Mouse (Mus musculus) CH12.LX (cell line): ENCODE results near the gene Pla2g12b. TPM values are rescaled to one million over a fixed set of nuclear protein-coding genes. Genes with fewer than 3 reads are reported as not detected.

Experiments
- DNase-seq: peaks from one replicate; pipeline ENCODE4 v3.0.0-alpha.2; 2013; ENCODE audit errors: extremely low read depth
- H3K27ac ChIP-seq: 2 replicates; pipeline ENCODE4 v1.5.1; 2012; ENCODE audit warnings: low read depth, mild to moderate bottlenecking, control low read depth, moderate library complexity; ENCODE audit not compliant: insufficient read depth
- H3K27me3 ChIP-seq: replicated peaks from 2 replicates; pipeline ENCODE3; 2012; ENCODE audit warnings: inconsistent platforms
- H3K36me3 ChIP-seq, 2 experiments: replicated peaks in 1 of 2; 2 replicates each; pipeline versions ENCODE3 to v1.6.1; 2012; ENCODE audit warnings: inconsistent platforms in 1 of 2, low read length in 1 of 2, mild to moderate bottlenecking in 1 of 2, mixed read lengths in 1 of 2, moderate library complexity in 1 of 2; ENCODE audit not compliant: control insufficient read depth in 1 of 2, insufficient read depth in 1 of 2
- H3K4me1 ChIP-seq, 2 experiments: 2 replicates each; pipeline ENCODE4 v1.6.1; 2012; ENCODE audit warnings: inconsistent platforms in 1 of 2, moderate library complexity in 1 of 2; ENCODE audit not compliant: insufficient read depth in 2 of 2, control insufficient read depth in 1 of 2
- H3K4me2 ChIP-seq: 2 replicates; pipeline ENCODE4 v1.6.1; 2012; ENCODE audit warnings: low read depth, mild to moderate bottlenecking, control low read depth; ENCODE audit not compliant: poor library complexity, insufficient read depth, severe bottlenecking
- H3K4me3 ChIP-seq, 3 experiments: fragments of 150-350 bp in 1 of 3; sonication (generic) in 1 of 3; replicated peaks in 1 of 3; 2 replicates each; pipeline versions ENCODE3 to v1.5.1; 2011 to 2012; ENCODE audit warnings: low read depth in 2 of 3, low read length in 2 of 3, mild to moderate bottlenecking in 2 of 3, moderate library complexity in 2 of 3, control low read depth in 1 of 3, improper control_type of control experiment in 1 of 3, inconsistent platforms in 1 of 3, mixed read lengths in 1 of 3; ENCODE audit not compliant: poor library complexity in 1 of 3
- H3K79me2 ChIP-seq: replicated peaks from 2 replicates; pipeline ENCODE4 v1.6.1; 2012; ENCODE audit warnings: mild to moderate bottlenecking, moderate library complexity; ENCODE audit not compliant: control insufficient read depth, poor library complexity, insufficient read depth, severe bottlenecking; ENCODE audit errors: extremely low read depth
- H3K9ac ChIP-seq: 2 replicates; pipeline ENCODE4 v1.6.1; 2012; ENCODE audit warnings: low read depth, mild to moderate bottlenecking, control low read depth, moderate library complexity; ENCODE audit not compliant: insufficient read depth
- H3K9me3 ChIP-seq: replicated peaks from 2 replicates; pipeline ENCODE3; 2012; ENCODE audit warnings: low read length, inconsistent platforms, mixed read lengths
- MAFK ChIP-seq: IDR thresholded peaks from 2 replicates; pipeline ENCODE4 v1.6.1; 2011; ENCODE audit warnings: low read length, improper control_type of control experiment; ENCODE audit not compliant: insufficient replicate concordance
- MAZ ChIP-seq: IDR thresholded peaks from 2 replicates; pipeline ENCODE4 v1.6.1; 2012; ENCODE audit warnings: low read depth, mild to moderate bottlenecking, inconsistent platforms, low read length, improper control_type of control experiment, moderate library complexity
- MXI1 ChIP-seq: IDR thresholded peaks from 2 replicates; pipeline ENCODE4 v1.6.1; 2011; ENCODE audit warnings: mild to moderate bottlenecking, low read depth, low read length, improper control_type of control experiment
- PAX5 ChIP-seq: IDR thresholded peaks from 2 replicates; pipeline ENCODE4 v1.6.1; 2012; ENCODE audit warnings: low read length, inconsistent platforms, mixed read lengths
- ZC3H11A ChIP-seq: IDR thresholded peaks from 2 replicates; pipeline ENCODE4 v1.6.1; 2012; ENCODE audit warnings: low read depth, mild to moderate bottlenecking, inconsistent platforms, low read length, improper control_type of control experiment
- ZMIZ1 ChIP-seq: IDR thresholded peaks from 2 replicates; pipeline ENCODE4 v1.6.1; 2012; ENCODE audit warnings: low read depth, mild to moderate bottlenecking, inconsistent platforms, low read length, improper control_type of control experiment
- dilution Hi-C: fragments of 300-500 bp; cut with MboI; formaldehyde crosslinking; loops from 2 replicates; pipeline ENCODE4 v1.14.3; 2020; ENCODE audit warnings: low sequenced_read_pairs; ENCODE audit not compliant: extremely low pct_unique_long_range_greater_than_20kb, extremely low pct_ligation_motif_present
- in situ Hi-C: fragments of 300-500 bp; cut with MboI; formaldehyde crosslinking; loops from 3 replicates; pipeline ENCODE4 v1.14.3; 2019; ENCODE audit warnings: low sequenced_read_pairs, low pct_ligation_motif_present, low pct_unique_long_range_greater_than_20kb, mixed read lengths
- polyA plus RNA-seq: library from polyadenylated mRNA; unstranded; fragments of >175 nt; gene quantifications from 2 replicates; pipeline ENCODE4 v1.2.1, GENCODE M21; 2012; ENCODE audit warnings: low read depth; ENCODE audit not compliant: insufficient read length
- total RNA-seq, 2 experiments: library from RNA; depleted of rRNA; stranded (reverse); fragments of 300-350 nt in 1 of 2; fragments of >200 nt in 1 of 2; gene quantifications; 2 replicates each; pipeline ENCODE4 v1.2.3; 2012 to 2014

Pla2g12b gene
- total RNA-seq (2012; rRNA removed) (not detected in 2 replicates), total RNA-seq (2014; rRNA removed) (not detected in 2 replicates), polyA plus RNA-seq (not detected in 2 replicates)

GRCm38 (mm10) chr10:59402899-59403792, at the start of gene Pla2g12b:
Pla2g12b (plus strand) TSS chr10:59403660.
- H3K4me3 ChIP-seq, result no peak within 1 kb of the TSS
- no peaks in the 10 kb centered on the region for H3K79me2 ChIP-seq
- TF ChIP-seq MAFK (no peak), MAZ (no peak), MXI1 (no peak)
- no peak within 1 kb of the TSS for H3K9ac ChIP-seq
- H3K27me3 ChIP-seq, result no peaks in the 10 kb centered on the region
- in situ Hi-C loops, result no loop called here
- H3K36me3 ChIP-seq, result no peaks in the 10 kb centered on the region
- H3K4me1 ChIP-seq, result peaks cover 0 to 5% of the 10 kb centered on the region in 2 experiments; a peak in 2 of 4 replicates
- no peaks in the 10 kb centered on the region for H3K9me3 ChIP-seq
- H3K27ac ChIP-seq, result no peak within 1 kb of the TSS
- dilution Hi-C loops, result no loop called here
- DNase-seq, result no peak
- H3K4me2 ChIP-seq, result no peak within 1 kb of the TSS

- dilution Hi-C loops, result no loop called here
- in situ Hi-C loops, result no loop called here
- Histone ChIP-seq H3K27ac (no peak overlapping the region), H3K4me1 (peaks cover 0 to 3% of the 10 kb centered on the region in 2 experiments; a peak in 1 of 4 replicates), H3K4me3 (no peak overlapping the region), H3K4me2 (no peak overlapping the region), H3K27me3 (no peaks in the 10 kb centered on the region), H3K79me2 (no peaks in the 10 kb centered on the region), H3K9ac (no peak overlapping the region), H3K9me3 (no peaks in the 10 kb centered on the region), H3K36me3 (peaks cover 44 to 77% of the 10 kb centered on the region in 2 experiments)
- no peak for DNase-seq
- TF ChIP-seq ZMIZ1, result no peak
Observed at GRCm38 (mm10) chr10:59354120-59354519, 49.3 kb upstream of the Pla2g12b start.

GRCm38 (mm10) chr10:59355020-59355419, 48.4 kb upstream of the Pla2g12b start:
- Histone ChIP-seq H3K79me2 (no peaks in the 10 kb centered on the region), H3K4me1 (peaks cover 0 to 3% of the 10 kb centered on the region in 2 experiments; a peak in 1 of 4 replicates), H3K27ac (no peak overlapping the region), H3K9me3 (no peaks in the 10 kb centered on the region), H3K4me2 (no peak overlapping the region), H3K36me3 (peaks cover 41 to 78% of the 10 kb centered on the region in 2 experiments), H3K4me3 (no peak overlapping the region)
- dilution Hi-C loops, result no loop called here
- no peak for DNase-seq
- TF ChIP-seq ZC3H11A (no peak), PAX5 (no peak)
- TF ChIP-seq, all 38 proteins: peak for 0
- no peak overlapping the region for H3K9ac ChIP-seq
- in situ Hi-C loops, result no loop called here
- no peaks in the 10 kb centered on the region for H3K27me3 ChIP-seq
